8 mouse cellular contexts compared by ENCODE assay signal in the genomic region with DNA sequence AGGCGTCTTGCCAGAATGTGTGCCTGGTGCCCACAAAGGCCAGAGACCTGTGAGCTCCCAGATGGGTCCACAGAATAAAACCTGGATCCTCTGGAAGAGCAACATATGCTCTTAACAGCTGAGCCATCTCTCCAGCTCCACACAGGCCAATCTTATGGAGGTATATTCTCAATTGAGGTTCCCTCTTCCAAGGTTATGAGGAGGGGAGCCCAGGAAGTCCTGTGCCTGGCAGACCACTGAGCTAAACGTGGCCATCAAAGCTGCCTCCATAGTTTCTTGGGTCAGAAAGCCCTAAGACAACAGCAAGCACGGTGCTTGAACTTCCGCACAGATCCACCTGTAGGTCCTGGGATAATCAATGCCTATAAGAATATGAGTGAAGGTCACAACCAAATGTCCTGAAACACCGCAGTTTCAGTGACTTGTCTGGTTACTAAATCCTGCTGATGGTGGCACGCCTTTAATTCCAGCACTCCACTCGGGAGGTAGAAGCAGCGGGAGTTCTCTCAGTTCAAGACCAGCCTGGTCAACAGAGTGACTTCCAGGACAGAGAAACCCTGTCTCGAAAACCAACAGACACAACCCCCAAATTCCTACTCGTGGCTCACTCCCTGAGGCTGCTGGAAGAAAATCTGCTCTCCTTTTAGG. TPM values are rescaled to one million over a fixed set of nuclear protein-coding genes. Genes with fewer than 3 reads are reported as not detected.
DNase-seq lines count a peak whose midpoint lies in the region; ATAC-seq and TF ChIP-seq lines count a peak whose summit lies in the region.

No protein-coding gene starts in this region.

- peak overlapping the region; percentile 82 for H3K9ac ChIP-seq in limb, embryonic 15.5 days

- H3K27me3 ChIP-seq in erythroblast, embryonic 14.5 days (ENCODE audit: control insufficient read depth): peaks cover 20% of the 10 kb centered on the region
- no peaks in the 10 kb centered on the region for H3K27me3 ChIP-seq in spleen, adult 2 months (ENCODE audit: control insufficient read depth, insufficient read depth, low read length)
- no peaks in the 10 kb centered on the region for H3K27me3 ChIP-seq in limb, embryonic 15.5 days

- TF ChIP-seq POLR2A in spleen, adult 2 months (IDR thresholded peaks at IDR 0.05; ENCODE audit: low read depth, low read length): no peak

- no peaks in the 10 kb centered on the region for H3K36me3 ChIP-seq in erythroblast, embryonic 14.5 days (ENCODE audit: control insufficient read depth)
- no peaks in the 10 kb centered on the region for H3K36me3 ChIP-seq in spleen, adult 2 months (ENCODE audit: control insufficient read depth, insufficient read depth, low read length)
- no peaks in the 10 kb centered on the region for H3K36me3 ChIP-seq in limb, embryonic 15.5 days

- DNase-seq in spleen, adult 2 months (ENCODE audit: low read depth in 1 of 2, low spot score in 2 of 2): no peak
- no peak for DNase-seq in spleen, postnatal 14 days (ENCODE audit: low spot score in 2 of 2)
- DNase-seq in testis, postnatal 10 days (ENCODE audit: low spot score): peak; percentile 35
- no peak for DNase-seq in urinary bladder, adult 18-20 months (ENCODE audit: low spot score in 2 of 2)

- no peak for TF ChIP-seq CTCF in spleen, adult 2 months (IDR thresholded peaks at IDR 0.05; ENCODE audit: extremely low read depth, insufficient read depth, insufficient read length, insufficient replicate concordance)

- H3K9me3 ChIP-seq in erythroblast, embryonic 14.5 days (ENCODE audit: control insufficient read depth, low read length): no peaks in the 10 kb centered on the region
- no peaks in the 10 kb centered on the region for H3K9me3 ChIP-seq in limb, embryonic 15.5 days

- peak overlapping the region; percentile 88 for H3K4me3 ChIP-seq in erythroblast, embryonic 14.5 days (replicated peaks)
- peak overlapping the region; percentile 86 for H3K4me3 ChIP-seq in spleen, adult 2 months (ENCODE audit: extremely low read depth, insufficient read depth, insufficient read length)
- peak overlapping the region; percentile 93 for H3K4me3 ChIP-seq in limb, embryonic 15.5 days

- peak overlapping the region; percentile 92 for H3K4me2 ChIP-seq in limb, embryonic 15.5 days

- no peak for ATAC-seq in erythroblast, adult 5-6 weeks (replicated peaks; ENCODE audit: low FRiP score, poor library complexity, severe bottlenecking)
- no peak for ATAC-seq in limb, embryonic 15.5 days (ENCODE audit: insufficient number of reproducible peaks, low FRiP score, low TSS enrichment, low read depth)
- no peak for ATAC-seq in erythroid progenitor cell, adult 5-6 weeks (replicated peaks; ENCODE audit: low FRiP score, poor library complexity, severe bottlenecking)

- peaks cover 27% of the 10 kb centered on the region for H3K4me1 ChIP-seq in erythroblast, embryonic 14.5 days (ENCODE audit: control insufficient read depth)
- no peaks in the 10 kb centered on the region; the same call in 1 of the 2 replicates for H3K4me1 ChIP-seq in spleen, adult 2 months (ENCODE audit: control insufficient read depth, insufficient read depth, insufficient read length)
- H3K4me1 ChIP-seq in limb, embryonic 15.5 days: peaks cover 19% of the 10 kb centered on the region

- 34% methylated on average over 10 of the region's 10 CpGs for WGBS in spleen, adult 2 months
- 34% methylated on average over 10 of the region's 10 CpGs for WGBS in limb, embryonic 15.5 days

- no peak overlapping the region for H3K27ac ChIP-seq in spleen, adult 2 months (ENCODE audit: insufficient read depth, low read length)
- no peak overlapping the region for H3K27ac ChIP-seq in limb, embryonic 15.5 days

RNA-seq across cellular contexts. Expression of gene Klhdc4, which starts 0.9 kb away (rescaled TPM):
- polyA plus RNA-seq in erythroblast, embryonic 14.5 days (2012): 2.7 and 2.8 TPM in 2 replicates
- 5.6 and 7.9 TPM in 2 replicates for total RNA-seq in erythroblast, adult 5-6 weeks (2015; ENCODE audit: low replicate concordance)
- total RNA-seq in erythroblast, adult 5-6 weeks (2017; ENCODE audit: low replicate concordance): 5.9 and 9.1 TPM in 2 replicates
- 15.8 and 17.6 TPM in 2 replicates for polyA plus RNA-seq in spleen, adult 2 months (2012; rRNA removed)
- polyA plus RNA-seq in limb, embryonic 15.5 days (2015; fragmentation: Nextera tagmentation; extraction: Ambion mirVana): 31.5 and 34.2 TPM in 2 replicates
- 7.9 and 16.3 TPM in 2 replicates for total RNA-seq in erythroid progenitor cell, adult 5-6 weeks (2015; ENCODE audit: low replicate concordance)
- total RNA-seq in erythroid progenitor cell, adult 5-6 weeks (2017; ENCODE audit: low replicate concordance): 15.7 and 17.9 TPM in 2 replicates
